Mouse (Mus musculus) forebrain, embryonic 12.5 days (tissue): Measurements from ENCODE around the gene Rrn3. TPM values are rescaled to one million over a fixed set of nuclear protein-coding genes. Genes with fewer than 3 reads are reported as not detected.

Experiments
- ATAC-seq: fragments of 200-750 bp; cut with Nextera tagmentation; 2 replicates; pipeline ENCODE4 v1.8.0; 2017; ENCODE audit warnings: moderate TSS enrichment; ENCODE audit not compliant: low FRiP score
- H3K27ac ChIP-seq: fragments of 300-500 bp; sonication (generic); 2 replicates; pipeline ENCODE4 v1.5.1; 2016; ENCODE audit warnings: mild to moderate bottlenecking
- H3K27me3 ChIP-seq: fragments of 300-500 bp; sonication (generic); 2 replicates; pipeline ENCODE4 v1.6.1; 2016; ENCODE audit warnings: mild to moderate bottlenecking
- H3K36me3 ChIP-seq: fragments of 300-500 bp; sonication (generic); replicated peaks from 2 replicates; pipeline ENCODE4 v1.6.1; 2016; ENCODE audit warnings: mild to moderate bottlenecking
- H3K4me1 ChIP-seq: fragments of 300-500 bp; sonication (generic); 2 replicates; pipeline ENCODE4 v1.6.1; 2016
- H3K4me2 ChIP-seq: fragments of 300-500 bp; sonication (generic); 2 replicates; pipeline ENCODE4 v1.6.1; 2016; ENCODE audit warnings: mild to moderate bottlenecking, moderate library complexity
- H3K4me3 ChIP-seq: fragments of 300-500 bp; sonication (generic); replicated peaks from 2 replicates; pipeline ENCODE4 v1.5.1; 2016; ENCODE audit warnings: mild to moderate bottlenecking
- H3K9ac ChIP-seq: fragments of 300-500 bp; sonication (generic); 2 replicates; pipeline ENCODE4 v1.6.1; 2016; ENCODE audit warnings: mild to moderate bottlenecking
- H3K9me3 ChIP-seq: fragments of 300-500 bp; sonication (generic); 2 replicates; pipeline ENCODE4 v1.6.1; 2016
- WGBS: fragments of 180-500 bp; shearing (Covaris S2); methylation state at CpG from one replicate; pipeline ENCODE4 v1.1.7; 2016; 5-methylcytosine and 5-hydroxymethylcytosine counted together
- microRNA-seq: library from miRNA; unstranded; fragments of <30 nt; microRNA quantifications from one replicate; pipeline ENCODE4, GENCODE M21; 2017
- polyA plus RNA-seq: library from polyadenylated mRNA; unstranded; fragments of >200 nt; fragmentation: Nextera tagmentation; extraction: Ambion mirVana; gene quantifications from 2 replicates; pipeline ENCODE4 v1.2.1, GENCODE M21; 2016

The Rrn3 gene
- polyA plus RNA-seq, 1 experiment from 2014 or later: 114 TPM

DNA sequence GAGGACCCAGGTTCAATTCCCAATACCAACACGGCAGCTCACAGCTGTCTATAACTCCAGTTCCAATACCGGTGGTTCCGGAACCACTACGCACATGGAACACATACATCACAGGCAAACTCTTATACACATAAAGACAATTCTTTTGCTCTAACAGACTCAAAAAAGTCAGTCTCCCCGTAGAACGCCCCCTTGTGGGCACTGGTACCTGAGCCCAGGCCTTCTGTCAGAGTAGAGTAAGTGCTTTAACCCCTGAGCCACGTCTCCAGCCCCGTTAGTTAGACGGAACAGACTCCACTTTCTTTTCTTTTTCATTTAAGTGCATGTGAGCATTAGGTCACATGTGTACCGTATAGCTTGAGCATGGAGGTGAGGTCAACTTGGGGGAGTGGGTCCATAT lies 49.9 kb downstream of the Rrn3 start:
- ATAC-seq: no peak
- H3K9ac ChIP-seq: no peak overlapping the region

DNA sequence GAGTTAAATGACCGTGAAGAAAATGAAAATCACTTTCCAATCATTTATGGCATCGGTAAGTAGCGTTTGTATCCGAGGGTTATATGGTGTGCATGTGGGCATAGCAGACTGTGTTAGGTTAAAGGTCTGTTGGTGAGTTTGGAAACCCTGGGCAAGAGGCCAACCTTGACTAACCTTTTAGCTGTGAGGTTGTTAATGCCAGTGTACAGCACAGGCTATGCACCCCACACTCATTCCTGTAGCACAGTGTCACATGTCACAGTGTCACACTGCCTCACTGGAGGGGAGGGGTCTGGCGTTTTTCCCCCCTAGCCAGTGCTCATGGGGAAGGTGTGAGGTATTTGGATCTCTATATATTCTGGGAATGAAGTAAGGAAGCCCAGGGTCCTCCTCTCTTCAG lies 51.1 kb downstream of the Rrn3 start:
- Histone ChIP-seq H3K4me2 (no peak overlapping the region), H3K36me3 (peaks cover 91% of the 10 kb centered on the region)
- WGBS: 86% methylated on average over 5 of the region's 5 CpGs

More for the DNA sequence above, 49.9 kb downstream of the Rrn3 start:
- Histone ChIP-seq H3K36me3 (peaks cover 80% of the 10 kb centered on the region), H3K4me3 (no peak overlapping the region), H3K4me2 (no peak overlapping the region), H3K27ac (no peak overlapping the region), H3K27me3 (no peaks in the 10 kb centered on the region), H3K9me3 (no peaks in the 10 kb centered on the region), H3K4me1 (no peaks in the 10 kb centered on the region)
- 89% methylated on average over 10 of the region's 10 CpGs for WGBS

GRCm38 (mm10) chr16:13834382-13834781 lies 53.9 kb downstream of the Rrn3 start:
- ATAC-seq: no peak
- no peaks in the 10 kb centered on the region for H3K4me1 ChIP-seq
- peaks cover 94% of the 10 kb centered on the region for H3K36me3 ChIP-seq
- 92% methylated on average over 5 of the region's 5 CpGs for WGBS
- no peak overlapping the region for H3K9ac ChIP-seq
- H3K9me3 ChIP-seq: no peaks in the 10 kb centered on the region
- no peak overlapping the region for H3K27ac ChIP-seq
- no peak overlapping the region for H3K4me2 ChIP-seq
- no peaks in the 10 kb centered on the region for H3K27me3 ChIP-seq
- H3K4me3 ChIP-seq: no peak overlapping the region

More for the DNA sequence above, 51.1 kb downstream of the Rrn3 start:
- Histone ChIP-seq H3K4me3 (no peak overlapping the region), H3K27ac (no peak overlapping the region), H3K9me3 (no peaks in the 10 kb centered on the region), H3K9ac (no peak overlapping the region), H3K27me3 (no peaks in the 10 kb centered on the region), H3K4me1 (no peaks in the 10 kb centered on the region)
- ATAC-seq: 0 out of 2 replicates have a peak, but pooled peaks have one; percentile 17

- no peak for ATAC-seq
- no peak overlapping the region for H3K4me2 ChIP-seq
- H3K9ac ChIP-seq: no peak overlapping the region
- H3K27ac ChIP-seq: no peak overlapping the region
- no peaks in the 10 kb centered on the region for H3K27me3 ChIP-seq
- WGBS: 91% methylated on average over 7 of the region's 7 CpGs
- peaks cover 81% of the 10 kb centered on the region for H3K36me3 ChIP-seq
- H3K4me1 ChIP-seq: no peaks in the 10 kb centered on the region
- H3K4me3 ChIP-seq: no peak overlapping the region
- H3K9me3 ChIP-seq: no peaks in the 10 kb centered on the region
Observed at GRCm38 (mm10) chr16:13840056-13840455, 59.5 kb downstream of the Rrn3 start.

DNA sequence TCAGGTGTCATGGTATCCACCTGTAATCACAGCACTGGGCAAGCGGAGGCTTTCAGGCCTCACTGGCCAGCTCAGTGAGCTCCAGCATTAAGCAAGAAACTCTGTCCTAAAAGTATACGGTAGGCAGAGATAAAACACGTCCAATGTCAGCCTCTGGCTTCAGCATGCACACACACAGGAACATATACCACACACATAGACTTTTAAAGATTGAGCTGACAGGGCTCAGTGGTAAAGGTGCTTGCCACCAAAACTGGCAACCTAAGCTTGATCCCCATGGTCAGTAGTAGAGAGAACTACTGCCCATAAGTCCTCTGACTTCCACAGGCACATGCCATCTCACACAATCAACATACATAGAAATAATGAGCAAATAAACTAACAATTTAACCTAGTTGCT lies 60.4 kb downstream of the Rrn3 start:
- Histone ChIP-seq H3K9ac (no peak overlapping the region), H3K4me2 (no peak overlapping the region), H3K27me3 (no peaks in the 10 kb centered on the region), H3K27ac (no peak overlapping the region), H3K4me3 (no peak overlapping the region), H3K36me3 (peaks cover 81% of the 10 kb centered on the region), H3K4me1 (no peaks in the 10 kb centered on the region), H3K9me3 (no peaks in the 10 kb centered on the region)
- WGBS: 95% methylated on average over 3 of the region's 3 CpGs
- ATAC-seq: no peak

DNA sequence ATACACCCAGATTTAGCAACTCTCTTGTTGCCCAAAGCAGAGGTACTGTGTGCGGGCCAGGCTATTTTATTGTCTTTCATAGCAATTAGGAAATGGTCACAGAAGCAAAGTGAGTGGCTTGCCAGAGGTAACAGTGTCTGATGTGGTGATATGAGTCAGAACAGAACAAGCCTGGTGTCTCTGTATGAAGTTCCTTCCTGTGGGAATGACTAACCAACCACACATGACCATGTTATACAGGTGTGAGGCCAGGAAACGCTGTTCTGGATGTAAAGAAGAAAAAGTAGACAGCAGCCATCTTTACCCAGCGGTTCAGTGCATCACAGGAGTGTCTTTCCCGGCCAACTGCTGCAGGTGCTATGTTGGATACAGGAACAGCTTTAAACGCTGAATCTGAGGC lies 64.5 kb downstream of the Rrn3 start:
- Histone ChIP-seq H3K36me3 (peaks cover 50% of the 10 kb centered on the region), H3K4me3 (no peak overlapping the region), H3K9me3 (no peaks in the 10 kb centered on the region), H3K4me1 (no peaks in the 10 kb centered on the region), H3K27ac (no peak overlapping the region), H3K9ac (no peak overlapping the region), H3K4me2 (no peak overlapping the region), H3K27me3 (no peaks in the 10 kb centered on the region)
- ATAC-seq: no peak
- WGBS: 95% methylated on average over 5 of the region's 5 CpGs

GRCm38 (mm10) chr16:13846675-13847074 lies 66.2 kb downstream of the Rrn3 start:
- no peak for ATAC-seq
- Histone ChIP-seq H3K27me3 (no peaks in the 10 kb centered on the region), H3K27ac (no peak overlapping the region), H3K9ac (no peak overlapping the region), H3K36me3 (peaks cover 36% of the 10 kb centered on the region), H3K4me2 (no peak overlapping the region), H3K4me1 (no peaks in the 10 kb centered on the region), H3K9me3 (no peaks in the 10 kb centered on the region), H3K4me3 (no peak overlapping the region)
- 85% methylated on average over 1 of the region's 1 CpGs for WGBS

DNA sequence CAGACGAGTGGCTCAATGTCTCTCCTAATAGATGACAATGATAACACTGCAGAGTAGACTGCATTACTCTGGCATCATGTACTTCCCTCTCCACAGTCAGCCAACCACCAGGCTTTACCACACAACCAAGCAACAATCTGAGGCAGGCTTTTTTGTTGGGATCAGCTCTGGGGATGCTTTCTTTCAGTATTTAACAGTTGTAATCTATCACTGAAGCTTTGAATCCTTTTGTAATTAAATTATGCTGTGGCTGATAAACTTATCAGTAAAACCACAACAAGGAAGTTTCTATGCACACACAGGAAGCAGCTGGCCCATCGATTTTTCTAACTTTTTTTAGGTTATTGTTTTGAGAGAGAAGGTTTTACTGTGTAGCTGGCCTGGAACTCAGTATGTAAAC lies 67.8 kb downstream of the Rrn3 start:
- Histone ChIP-seq H3K4me1 (no peaks in the 10 kb centered on the region), H3K4me3 (no peak overlapping the region), H3K27me3 (no peaks in the 10 kb centered on the region), H3K4me2 (no peak overlapping the region), H3K36me3 (peaks cover 32% of the 10 kb centered on the region), H3K9me3 (no peaks in the 10 kb centered on the region), H3K9ac (no peak overlapping the region), H3K27ac (no peak overlapping the region)
- no peak for ATAC-seq
- WGBS: 92% methylated on average over 2 of the region's 2 CpGs

DNA sequence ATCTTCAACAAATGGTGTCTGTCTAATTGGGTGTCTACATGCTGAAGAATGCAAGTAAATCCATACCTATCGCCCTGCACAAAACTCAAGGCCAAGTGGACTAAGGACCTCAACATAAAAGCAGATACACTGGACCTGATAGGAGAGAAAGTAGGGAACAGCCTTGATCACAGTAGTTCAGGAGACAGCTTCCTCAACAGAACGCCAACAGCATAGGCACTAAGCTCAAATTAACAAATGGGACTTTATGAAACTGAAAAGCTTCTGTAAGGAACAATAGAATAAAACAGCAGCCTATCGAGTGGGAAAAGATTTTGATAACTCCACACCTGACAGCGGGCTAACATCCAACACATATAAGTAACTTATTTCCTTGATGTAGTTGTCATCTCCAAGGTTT lies 70.9 kb downstream of the Rrn3 start:
- no peaks in the 10 kb centered on the region for H3K27me3 ChIP-seq
- H3K4me3 ChIP-seq: no peak overlapping the region
- H3K36me3 ChIP-seq: peaks cover 14% of the 10 kb centered on the region
- H3K27ac ChIP-seq: no peak overlapping the region
- no peak for ATAC-seq
- no peak overlapping the region for H3K9ac ChIP-seq
- no peaks in the 10 kb centered on the region for H3K9me3 ChIP-seq
- no peaks in the 10 kb centered on the region for H3K4me1 ChIP-seq
- H3K4me2 ChIP-seq: no peak overlapping the region
- 88% methylated on average over 4 of the region's 4 CpGs for WGBS

GRCm38 (mm10) chr16:13853886-13854285 lies 73.4 kb downstream of the Rrn3 start:
- ATAC-seq: no peak
- peaks cover 14% of the 10 kb centered on the region for H3K36me3 ChIP-seq
- WGBS: 96% methylated on average over 4 of the region's 4 CpGs

More at GRCm38 (mm10) chr16:13853886-13854285, 73.4 kb downstream of the Rrn3 start:
- no peak overlapping the region for H3K9ac ChIP-seq
- H3K4me3 ChIP-seq: no peak overlapping the region
- H3K4me1 ChIP-seq: no peaks in the 10 kb centered on the region
- no peaks in the 10 kb centered on the region for H3K9me3 ChIP-seq
- no peak overlapping the region for H3K27ac ChIP-seq
- no peak overlapping the region for H3K4me2 ChIP-seq
- no peaks in the 10 kb centered on the region for H3K27me3 ChIP-seq

Small RNAs within 50 kb of the gene (microRNA-seq; reads per million reads assigned to microRNA genes)
- gene Gm27734: not detected

Other genes starting within 250 kb of the Rrn3 start
- 38.2 and 40.2 TPM in 2 replicates for gene Parn, start 112.5 kb upstream of the Rrn3 start, polyA plus RNA-seq
- gene Bfar, start 108.8 kb upstream of the Rrn3 start, polyA plus RNA-seq: 41.3 and 41.7 TPM in 2 replicates
- gene 3110001I22Rik, start 108.8 kb upstream of the Rrn3 start, polyA plus RNA-seq: 9.0 and 9.3 TPM in 2 replicates
- 0.17 and 0.23 TPM in 2 replicates for gene Pla2g10, start 49.7 kb upstream of the Rrn3 start, polyA plus RNA-seq
- gene Ntan1, start 38.1 kb downstream of the Rrn3 start, polyA plus RNA-seq: 177 and 186 TPM in 2 replicates
- 67.7 and 72.1 TPM in 2 replicates for gene Pdxdc1, start 122.4 kb downstream of the Rrn3 start, polyA plus RNA-seq
- 3.6 and 4.7 TPM in 2 replicates for gene Mpv17l, start 122.5 kb downstream of the Rrn3 start, polyA plus RNA-seq
- 40.9 and 45.5 TPM in 2 replicates for gene 2900011O08Rik, start 205.9 kb downstream of the Rrn3 start, polyA plus RNA-seq
- 0.88 and 1.5 TPM in 2 replicates for gene Ifitm7, start 206.2 kb downstream of the Rrn3 start, polyA plus RNA-seq